Mouse (Mus musculus) cerebellum, adult 2 months (tissue): Measurements from ENCODE around the gene Ntmt1.

Experiments used
- CTCF ChIP-seq: fragments of 200-500 bp; IDR thresholded peaks from 2 replicates; pipeline ENCODE4 v1.5.1; 2011; ENCODE audit warnings: low read depth, mild to moderate bottlenecking, control low read depth, low read length, moderate library complexity, borderline replicate concordance; ENCODE audit not compliant: insufficient read depth
- POLR2A ChIP-seq: fragments of 200-500 bp; IDR thresholded peaks from 2 replicates; pipeline ENCODE4 v1.6.1; 2011; ENCODE audit warnings: low read length, control low read depth, borderline replicate concordance; ENCODE audit not compliant: insufficient read depth

GRCm38 (mm10) chr2:30842615-30843014 lies 35.0 kb downstream of the Ntmt1 start:
- TF ChIP-seq CTCF (no peak), POLR2A (no peak)
